Mouse (Mus musculus) retina, embryonic 14.5 days (tissue): ENCODE measurements around the gene Sspn.

Experiments
- DNase-seq: peaks from one replicate; pipeline ENCODE4 v3.0.0-alpha.2; 2015; ENCODE audit warnings: low spot score

Gene Sspn

GRCm38 (mm10) chr6:145934001-145934696 is 2.7 kb downstream of the Sspn start:
- peak; percentile 83 for DNase-seq

GRCm38 (mm10) chr6:145934697-145935240 is 3.3 kb downstream of the Sspn start:
- no peak for DNase-seq

GRCm38 (mm10) chr6:145935912-145936311 is 4.5 kb downstream of the Sspn start:
- DNase-seq, result no peak

GRCm38 (mm10) chr6:145936511-145936910 is 5.1 kb downstream of the Sspn start:
- no peak for DNase-seq

GRCm38 (mm10) chr6:145940852-145941251 is 9.4 kb downstream of the Sspn start:
- no peak for DNase-seq

GRCm38 (mm10) chr6:145942263-145942966 is 11.0 kb downstream of the Sspn start:
- no peak for DNase-seq

- no peak for DNase-seq
Measured at GRCm38 (mm10) chr6:145943414-145943813, 12.0 kb downstream of the Sspn start.

GRCm38 (mm10) chr6:145945700-145946344 is 14.4 kb downstream of the Sspn start:
- no peak for DNase-seq

GRCm38 (mm10) chr6:145949049-145949448 is 17.6 kb downstream of the Sspn start:
- DNase-seq, result no peak

GRCm38 (mm10) chr6:145950626-145951025 is 19.2 kb downstream of the Sspn start:
- DNase-seq, result no peak

GRCm38 (mm10) chr6:145952594-145952993 is 21.2 kb downstream of the Sspn start:
- DNase-seq, result no peak

GRCm38 (mm10) chr6:145953121-145953896 is 21.9 kb downstream of the Sspn start:
- DNase-seq, result no peak

- no peak for DNase-seq
Measured at GRCm38 (mm10) chr6:145957427-145957965, 26.1 kb downstream of the Sspn start.

- no peak for DNase-seq
Measured at GRCm38 (mm10) chr6:145958070-145958469, 26.6 kb downstream of the Sspn start.

- no peak for DNase-seq
Measured at GRCm38 (mm10) chr6:145961047-145961446, 29.6 kb downstream of the Sspn start.

GRCm38 (mm10) chr6:145963966-145964365 is 32.5 kb downstream of the Sspn start:
- DNase-seq, result no peak

GRCm38 (mm10) chr6:145967693-145968092 is 36.3 kb downstream of the Sspn start:
- no peak for DNase-seq

- no peak for DNase-seq
Measured at GRCm38 (mm10) chr6:145968301-145968818, 36.9 kb downstream of the Sspn start.

GRCm38 (mm10) chr6:145968821-145969220 is 37.4 kb downstream of the Sspn start:
- DNase-seq, result no peak

- DNase-seq, result no peak
Measured at GRCm38 (mm10) chr6:145969572-145969971, 38.1 kb downstream of the Sspn start.

- DNase-seq, result no peak
Measured at GRCm38 (mm10) chr6:145972107-145972506, 40.7 kb downstream of the Sspn start.
